Mouse (Mus musculus): ENCODE measurements around the gene Pola2. TPM values are rescaled to one million over a fixed set of nuclear protein-coding genes. Genes with fewer than 3 reads are reported as not detected.
A peak's percentile ranks its signal among the peaks of the same experiment; 100 is the strongest.

Gene Pola2
- polyA plus RNA-seq, 1 experiment = 6.5 TPM

DNA sequence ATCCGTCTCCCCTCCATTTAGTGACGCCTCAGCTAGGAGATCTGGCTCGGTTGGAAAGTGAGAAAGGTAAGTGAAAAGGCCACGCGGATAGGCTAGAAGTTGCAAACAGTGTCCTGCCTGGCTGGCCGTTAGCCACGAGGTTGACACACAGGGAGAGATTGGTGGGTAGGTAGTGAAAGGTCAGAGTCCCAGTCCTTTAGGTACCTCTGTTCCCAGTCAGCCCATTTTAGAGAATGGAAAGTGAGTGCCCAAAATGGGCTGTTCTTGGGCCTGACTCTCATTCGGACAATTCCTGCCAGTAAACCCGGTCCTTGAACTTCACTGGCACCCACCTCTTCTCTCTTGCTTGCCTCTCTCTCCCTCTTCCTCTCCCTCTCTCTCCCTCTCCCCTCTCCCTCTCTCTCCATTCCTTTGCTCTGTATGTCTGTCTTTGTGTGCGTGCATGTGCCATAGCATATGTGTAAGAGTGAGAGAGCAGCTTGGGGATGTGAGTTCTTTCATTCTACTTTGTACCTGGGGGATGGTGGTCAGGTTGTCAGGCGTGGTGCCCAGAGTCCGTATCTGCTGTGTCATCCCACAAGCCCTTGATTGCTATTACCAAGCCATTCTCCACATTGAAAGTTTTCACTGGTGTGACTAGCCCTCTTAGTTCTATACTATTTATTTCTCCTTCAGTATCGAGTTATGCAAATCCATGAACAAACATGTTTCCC, 50.8 kb downstream of the Pola2 start, which contains the start of gene Dpf2:
Gene Dpf2, minus strand, starts transcription at position 4 of the 713 bp plus-strand sequence.
- H3K27ac ChIP-seq (replicated peaks; ENCODE audit: low read depth, low read length) = peak within 1 kb of the TSS; percentile 85

DNA sequence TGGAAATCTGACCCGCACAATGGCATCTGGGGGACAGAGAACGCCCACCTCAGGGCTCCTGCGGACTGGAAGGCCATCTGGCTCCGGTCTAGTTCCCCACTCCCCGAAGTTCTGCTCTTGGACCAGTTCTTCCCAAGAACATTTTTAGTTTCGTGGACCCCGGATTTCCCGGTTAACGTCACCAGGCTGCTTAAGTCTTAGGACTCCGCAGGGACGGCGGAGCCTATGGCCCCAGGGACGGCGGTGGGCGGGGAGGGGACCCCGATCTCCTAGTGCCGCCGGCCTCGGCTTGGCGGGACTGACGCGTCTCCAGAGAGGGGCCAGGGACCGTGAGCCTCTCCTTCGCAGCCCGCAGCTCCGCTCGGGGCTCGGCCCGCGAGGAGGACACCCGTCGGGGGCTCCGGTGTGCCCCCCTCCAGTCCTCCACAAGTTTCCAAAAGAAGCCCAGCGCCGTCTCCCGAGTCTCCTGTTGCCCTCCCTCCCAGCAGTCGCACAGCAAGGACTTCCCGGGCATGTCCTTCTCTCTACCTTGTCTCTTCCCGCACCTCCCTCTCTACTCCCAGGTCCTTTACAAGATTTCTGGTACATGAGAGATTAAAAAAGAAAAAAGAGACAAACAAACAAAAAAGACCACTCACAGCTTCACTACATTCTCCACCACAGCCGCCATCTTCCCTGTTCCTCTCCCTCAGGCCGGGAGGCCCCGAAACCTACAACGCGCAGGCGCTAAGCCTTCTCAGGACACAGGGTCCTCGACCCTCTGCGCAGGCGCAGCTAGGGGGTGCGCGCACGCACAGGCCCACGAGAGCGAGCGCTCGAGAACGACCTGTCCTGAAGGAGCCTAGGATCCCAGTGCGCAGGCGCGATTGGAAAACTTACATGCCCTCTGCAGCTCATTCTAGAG, 51.6 kb downstream of the Pola2 start:
- H3K4me1 ChIP-seq (ENCODE audit: control insufficient read depth, insufficient read depth, insufficient read length, low read length) = peaks cover 8% of the 10 kb centered on the region; the same call in 1 of the 2 replicates
- peak overlapping the region; percentile 85 for H3K27ac ChIP-seq (replicated peaks; ENCODE audit: low read depth, low read length)
- H3K4me3 ChIP-seq (ENCODE audit: insufficient read depth, low read depth, low read length) = peak overlapping the region; percentile 79

More for the DNA sequence above, 50.8 kb downstream of the Pola2 start, which contains the start of gene Dpf2:
- Histone ChIP-seq H3K4me1 (ENCODE audit: control insufficient read depth, insufficient read depth, insufficient read length, low read length) (peaks cover 8% of the 10 kb centered on the region; the same call in 1 of the 2 replicates), H3K4me3 (ENCODE audit: insufficient read depth, low read depth, low read length) (peak within 1 kb of the TSS; percentile 79)

DNA sequence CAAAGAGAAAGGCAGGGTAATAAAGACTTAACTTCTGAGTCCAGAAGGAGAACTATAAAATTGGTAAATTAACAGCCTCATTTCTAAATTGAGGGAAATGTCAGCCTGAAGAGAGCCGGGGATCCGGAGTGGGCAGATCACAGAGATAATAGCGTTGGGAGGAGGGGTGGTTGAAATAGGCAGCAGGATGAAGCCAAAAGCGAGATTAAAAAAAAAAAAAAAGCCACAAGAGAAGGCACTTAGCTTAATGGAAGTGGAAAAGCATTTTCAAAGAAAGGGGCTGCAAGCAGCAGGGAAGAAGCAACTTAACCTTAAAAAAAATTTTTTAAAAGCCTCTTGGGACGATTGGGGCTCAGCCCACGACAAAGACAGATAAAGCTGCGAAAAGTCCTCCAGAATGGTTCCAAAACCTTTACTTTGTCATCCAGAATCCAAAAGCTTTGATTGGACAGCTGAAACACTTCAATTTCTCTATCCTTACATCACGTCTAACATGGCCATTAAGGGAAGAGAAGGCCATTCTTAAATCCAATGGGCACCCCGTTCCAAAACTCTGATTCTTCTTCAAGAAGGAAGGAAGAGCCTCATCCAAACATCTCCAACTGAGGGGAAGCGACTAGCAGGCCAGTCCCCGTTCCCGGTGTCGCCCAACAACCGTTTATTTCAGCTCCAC, 52.4 kb downstream of the Pola2 start:
- peak overlapping the region; percentile 85 for H3K27ac ChIP-seq (replicated peaks; ENCODE audit: low read depth, low read length)
- peaks cover 8% of the 10 kb centered on the region; the same call in 1 of the 2 replicates for H3K4me1 ChIP-seq (ENCODE audit: control insufficient read depth, insufficient read depth, insufficient read length, low read length)

GRCm38 (mm10) chr19:5910221-5910620, 53.8 kb downstream of the Pola2 start:
- peaks cover 8% of the 10 kb centered on the region; the same call in 1 of the 2 replicates for H3K4me1 ChIP-seq (ENCODE audit: control insufficient read depth, insufficient read depth, insufficient read length, low read length)
- no peak overlapping the region for H3K27ac ChIP-seq (replicated peaks; ENCODE audit: low read depth, low read length)
- no peak overlapping the region for H3K4me3 ChIP-seq (ENCODE audit: insufficient read depth, low read depth, low read length)

More for the DNA sequence above, 52.4 kb downstream of the Pola2 start:
- peak overlapping the region; percentile 79 for H3K4me3 ChIP-seq (ENCODE audit: insufficient read depth, low read depth, low read length)

GRCm38 (mm10) chr19:5907275-5907674, 56.7 kb downstream of the Pola2 start:
- Histone ChIP-seq H3K4me3 (ENCODE audit: insufficient read depth, low read depth, low read length) (no peak overlapping the region), H3K27ac (replicated peaks; ENCODE audit: low read depth, low read length) (no peak overlapping the region), H3K4me1 (ENCODE audit: control insufficient read depth, insufficient read depth, insufficient read length, low read length) (peaks cover 8% of the 10 kb centered on the region; the same call in 1 of the 2 replicates)

- Histone ChIP-seq H3K27ac (replicated peaks; ENCODE audit: low read depth, low read length) (no peak within 1 kb of the TSS), H3K4me1 (ENCODE audit: control insufficient read depth, insufficient read depth, insufficient read length, low read length) (peaks cover 6% of the 10 kb centered on the region), H3K4me3 (ENCODE audit: insufficient read depth, low read depth, low read length) (peak within 1 kb of the TSS; percentile 58)
Measured at GRCm38 (mm10) chr19:5894002-5894678, 69.9 kb downstream of the Pola2 start, which contains the start of gene Tigd3. TSS of gene Tigd3 (minus strand) at chr19:5894149.

DNA sequence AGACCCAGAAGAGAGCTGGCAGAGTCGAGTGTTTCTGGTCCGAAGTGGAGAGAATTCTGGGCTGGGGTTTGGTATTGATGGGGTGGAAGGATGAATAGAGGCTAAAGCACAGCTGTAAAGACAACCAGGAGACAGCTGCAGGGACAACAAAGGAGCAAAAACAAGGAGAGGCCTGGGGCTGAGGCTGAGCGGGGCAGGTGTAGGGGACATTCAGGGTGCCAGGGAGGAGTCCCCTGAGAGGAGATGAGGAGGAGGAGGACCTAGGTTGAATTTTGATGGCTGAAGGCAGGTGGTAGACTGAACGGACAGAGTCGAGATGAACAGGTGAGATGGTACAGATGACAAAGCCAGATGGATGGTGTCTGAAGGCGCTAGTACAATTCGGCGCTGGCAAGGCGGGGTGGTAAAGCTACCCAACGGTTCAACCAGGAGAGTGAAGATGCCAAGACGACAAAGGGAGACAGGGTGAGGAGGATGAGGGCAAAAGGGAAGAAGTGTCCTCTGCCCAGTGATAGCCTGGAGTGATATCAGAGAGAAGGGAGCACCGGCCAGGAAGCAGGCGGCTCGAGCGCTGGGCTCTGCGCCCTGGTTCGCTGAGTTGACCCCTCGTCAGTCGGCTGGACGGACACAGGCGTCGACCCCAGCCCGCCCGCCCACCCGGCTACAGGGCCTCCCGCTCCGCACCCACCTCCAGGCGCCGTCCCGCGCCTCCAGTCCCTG, 70.6 kb downstream of the Pola2 start:
- peak overlapping the region; percentile 58 for H3K4me3 ChIP-seq (ENCODE audit: insufficient read depth, low read depth, low read length)
- no peak overlapping the region for H3K27ac ChIP-seq (replicated peaks; ENCODE audit: low read depth, low read length)
- peaks cover 6% of the 10 kb centered on the region for H3K4me1 ChIP-seq (ENCODE audit: control insufficient read depth, insufficient read depth, insufficient read length, low read length)

- Histone ChIP-seq H3K4me3 (ENCODE audit: insufficient read depth, low read depth, low read length) (no peak overlapping the region), H3K27ac (replicated peaks; ENCODE audit: low read depth, low read length) (no peak overlapping the region), H3K4me1 (ENCODE audit: control insufficient read depth, insufficient read depth, insufficient read length, low read length) (peaks cover 6% of the 10 kb centered on the region)
Measured at GRCm38 (mm10) chr19:5892735-5893134, 71.3 kb downstream of the Pola2 start.

GRCm38 (mm10) chr19:5892262-5892661, 71.7 kb downstream of the Pola2 start:
- Histone ChIP-seq H3K4me3 (ENCODE audit: insufficient read depth, low read depth, low read length) (no peak overlapping the region), H3K27ac (replicated peaks; ENCODE audit: low read depth, low read length) (no peak overlapping the region), H3K4me1 (ENCODE audit: control insufficient read depth, insufficient read depth, insufficient read length, low read length) (peaks cover 6% of the 10 kb centered on the region)

DNA sequence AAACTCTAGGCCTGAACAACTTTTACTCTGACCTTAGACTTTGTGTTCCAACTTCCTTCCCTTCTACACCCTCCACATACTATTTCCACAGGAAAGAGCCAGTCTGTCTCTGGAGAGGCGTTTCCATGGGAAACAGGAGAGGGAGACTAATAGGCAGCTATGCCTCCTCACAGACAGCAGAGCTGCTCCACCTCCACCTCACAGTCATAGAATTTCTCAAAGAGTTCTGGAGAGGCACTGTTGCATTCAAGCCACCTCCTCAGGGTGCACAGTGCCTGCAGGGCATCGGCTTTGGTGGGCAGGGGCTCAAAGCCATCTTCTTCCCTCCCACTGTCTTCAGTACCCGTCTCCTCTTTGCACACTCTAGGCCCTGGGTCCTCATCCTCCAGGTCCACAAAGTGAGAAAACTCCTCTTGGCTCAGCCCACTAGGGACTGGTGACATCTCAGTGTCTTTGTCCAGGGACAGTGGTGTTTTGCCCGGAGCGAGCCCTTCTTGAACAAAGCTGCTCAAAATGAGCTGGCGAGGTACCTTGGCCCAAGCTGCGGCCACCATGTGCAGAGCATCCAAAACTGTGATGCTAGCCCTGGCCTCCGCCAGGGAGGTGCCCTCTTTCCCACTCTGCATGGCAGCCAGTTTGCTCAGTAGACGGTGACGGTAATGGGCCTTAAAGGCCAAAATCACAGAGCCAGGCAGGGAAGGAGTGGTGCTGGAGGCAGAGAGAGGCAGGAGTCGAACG, 72.3 kb downstream of the Pola2 start:
- H3K27ac ChIP-seq (replicated peaks; ENCODE audit: low read depth, low read length) = 0 out of 2 replicates have a peak overlapping the region, but pooled peaks have one; percentile 30

More for the DNA sequence above, 72.3 kb downstream of the Pola2 start:
- Histone ChIP-seq H3K4me1 (ENCODE audit: control insufficient read depth, insufficient read depth, insufficient read length, low read length) (peaks cover 6% of the 10 kb centered on the region), H3K4me3 (ENCODE audit: insufficient read depth, low read depth, low read length) (no peak overlapping the region)
